Mouse (Mus musculus): ENCODE measurements at regions not wholly inside any gene's neighbourhood (a gene's known extent, or its start where the extent isn't known, plus 50 kb on each side); places are given as distances from the start of the nearest gene placed in this dataset.
"Not testable (repeated sequence)": the region's sequence is repeated elsewhere in the genome, so short reads cannot be mapped to it uniquely, and the experiment has no call there.

DNA sequence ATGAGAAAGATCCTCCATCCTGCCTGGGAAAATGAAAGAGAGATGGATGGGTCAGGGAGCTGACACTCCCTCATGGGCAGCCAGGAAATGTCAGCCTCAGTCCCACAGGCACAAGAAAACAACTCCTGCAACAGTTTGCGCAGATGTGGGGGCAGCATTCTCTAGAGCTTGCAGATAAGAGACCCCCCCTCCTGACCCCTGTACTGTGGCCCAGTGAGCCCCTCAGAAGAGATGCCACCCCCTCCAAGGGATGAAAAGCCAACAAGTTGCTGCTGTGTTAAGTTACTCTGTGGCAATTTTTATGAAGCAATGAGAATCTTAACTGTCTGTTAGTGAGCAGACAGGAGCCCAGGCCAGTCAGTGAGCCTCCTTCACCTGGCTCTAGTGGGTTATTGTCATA is 406.5 kb downstream of the 1190002N15Rik start:
- no peak for DNase-seq (ENCODE audit: low spot score)

GRCm38 (mm10) chr9:94116961-94117360 is 420.9 kb downstream of the 1190002N15Rik start:
- no peak for DNase-seq (ENCODE audit: low spot score)

DNA sequence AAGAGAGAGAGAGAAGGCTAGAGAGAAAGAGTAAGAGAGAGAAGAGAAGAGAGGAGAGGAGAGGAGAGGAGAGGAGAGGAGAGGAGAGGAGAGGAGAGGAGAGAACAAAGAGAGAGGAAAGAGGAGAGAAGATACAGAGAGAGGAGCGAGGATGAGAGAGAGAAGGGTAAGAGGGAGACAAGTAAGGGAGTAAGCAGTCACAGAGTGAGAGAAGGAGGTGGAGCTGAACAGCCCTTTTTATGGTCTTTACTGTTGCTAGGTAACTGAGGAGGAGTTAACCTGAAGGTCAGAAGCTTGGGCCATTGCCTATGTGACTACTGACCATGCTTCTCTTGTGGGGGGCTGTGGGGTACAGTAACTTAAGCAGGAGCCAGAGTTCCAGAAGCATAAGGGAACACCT is 430.2 kb downstream of the 1190002N15Rik start:
- not testable (repeated sequence) for DNase-seq (ENCODE audit: low spot score)

GRCm38 (mm10) chr9:94104669-94105068 is 433.2 kb downstream of the 1190002N15Rik start:
- no peak for DNase-seq (ENCODE audit: low spot score)

DNA sequence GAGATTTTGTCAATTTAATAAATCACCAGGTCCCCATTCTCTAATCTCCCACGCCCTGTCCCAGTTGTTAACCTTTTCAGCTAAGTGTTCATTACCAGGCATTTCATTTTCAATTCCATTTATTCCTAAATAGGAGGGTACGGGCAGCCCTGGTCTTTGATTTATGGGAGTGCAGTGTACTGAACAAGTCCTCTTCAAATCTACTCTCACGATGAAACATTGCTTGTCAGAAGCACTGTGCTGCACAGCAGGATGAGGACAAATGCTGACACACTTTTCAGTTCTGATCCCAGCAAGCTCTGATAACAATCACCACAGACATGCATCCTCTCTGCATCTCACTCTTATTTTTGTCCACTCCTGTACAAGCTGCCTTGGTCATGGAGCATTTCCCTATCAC is 435.9 kb downstream of the 1190002N15Rik start:
- no peak for DNase-seq (ENCODE audit: low spot score)

GRCm38 (mm10) chr9:94094800-94095199 is 443.1 kb downstream of the 1190002N15Rik start:
- no peak for DNase-seq (ENCODE audit: low spot score)

GRCm38 (mm10) chr9:94091658-94092225 is 446.1 kb downstream of the 1190002N15Rik start:
- DNase-seq (ENCODE audit: low spot score): no peak

- DNase-seq (ENCODE audit: low spot score): no peak
Measured at GRCm38 (mm10) chr9:94089759-94090158, 448.1 kb downstream of the 1190002N15Rik start.

DNA sequence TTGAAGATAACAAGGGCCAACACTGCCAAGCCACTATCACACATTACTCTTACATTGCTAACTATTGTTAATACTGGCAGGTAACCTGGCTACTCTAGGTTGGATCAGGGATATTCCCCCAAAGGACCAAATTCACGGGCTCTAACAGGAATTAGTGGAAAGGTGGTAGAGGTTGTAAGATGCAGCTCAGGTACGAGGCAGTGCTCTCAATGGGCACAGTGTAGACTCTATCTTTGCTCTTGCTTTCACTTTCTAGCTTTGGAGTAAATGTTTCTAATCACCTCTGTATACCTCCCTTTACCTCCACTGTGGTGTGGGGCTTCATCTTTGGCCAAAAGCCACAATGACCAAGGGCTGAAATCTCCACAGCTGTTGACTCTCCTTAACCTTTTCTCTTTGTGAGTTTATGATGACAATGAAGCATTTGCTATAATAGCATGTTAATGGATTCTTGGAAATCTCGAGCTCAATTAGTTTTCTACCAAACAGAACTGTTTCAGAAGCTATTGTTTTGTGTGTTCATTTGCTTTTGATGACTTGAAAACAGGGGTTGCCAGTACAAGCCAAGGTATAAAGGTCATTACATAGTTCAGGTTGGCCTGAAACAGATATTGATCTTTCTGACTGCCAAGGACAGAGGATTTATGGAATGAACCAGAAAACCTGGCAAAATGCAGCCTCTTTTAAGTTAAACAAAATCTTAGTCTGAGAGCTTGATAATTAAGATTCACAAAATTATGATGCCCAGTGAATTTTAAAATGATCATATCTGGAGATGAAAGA is 454.1 kb downstream of the 1190002N15Rik start:
- no peak for DNase-seq (ENCODE audit: low spot score)

- no peak for DNase-seq (ENCODE audit: low spot score)
Measured at GRCm38 (mm10) chr9:94074904-94075303, 463.0 kb downstream of the 1190002N15Rik start.

DNA sequence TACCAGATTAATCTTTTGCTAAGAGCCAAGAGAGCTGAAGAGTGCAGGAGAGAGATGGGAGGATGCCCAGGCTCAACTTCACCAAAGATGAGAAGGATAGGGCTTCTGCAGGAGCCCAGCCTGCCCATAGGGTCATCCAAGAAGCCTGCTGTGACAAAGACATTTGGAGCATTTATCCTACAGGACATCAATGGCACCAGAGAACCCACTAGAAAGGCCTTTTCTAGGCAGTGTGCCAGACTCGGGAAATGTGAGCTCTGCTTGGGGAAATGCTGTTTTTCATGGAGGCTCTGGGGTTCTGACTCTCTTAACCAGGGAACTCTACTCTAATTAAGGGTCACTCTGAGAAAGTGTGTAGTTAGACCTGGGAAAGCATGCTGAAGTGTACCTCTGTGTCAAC is 470.8 kb downstream of the 1190002N15Rik start:
- no peak for DNase-seq (ENCODE audit: low spot score)

- no peak for DNase-seq (ENCODE audit: low spot score)
Measured at GRCm38 (mm10) chr9:94053229-94053628, 484.7 kb downstream of the 1190002N15Rik start.

DNA sequence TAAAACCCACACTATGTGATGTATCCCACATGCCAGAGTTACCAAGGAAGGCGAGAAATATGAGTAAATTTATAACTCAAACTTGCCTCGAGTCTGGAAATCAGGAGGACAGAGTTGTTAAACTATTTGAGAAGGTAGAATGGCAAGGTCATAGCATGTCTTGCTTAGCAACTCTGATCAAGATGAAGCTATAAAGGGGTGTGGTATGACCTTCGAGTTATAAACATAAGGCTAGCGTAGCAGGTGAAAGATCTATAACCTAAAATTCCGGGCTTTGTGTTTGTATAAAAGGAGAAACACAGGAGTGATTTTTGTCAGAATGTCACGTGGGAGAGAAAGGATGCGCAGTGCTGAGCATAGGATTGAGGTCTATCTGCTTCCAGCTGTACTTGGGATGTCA is 490.0 kb downstream of the 1190002N15Rik start:
- no peak for DNase-seq (ENCODE audit: low spot score)

GRCm38 (mm10) chr9:94045462-94046126 is 492.3 kb downstream of the 1190002N15Rik start:
- DNase-seq (ENCODE audit: low spot score): no peak

DNA sequence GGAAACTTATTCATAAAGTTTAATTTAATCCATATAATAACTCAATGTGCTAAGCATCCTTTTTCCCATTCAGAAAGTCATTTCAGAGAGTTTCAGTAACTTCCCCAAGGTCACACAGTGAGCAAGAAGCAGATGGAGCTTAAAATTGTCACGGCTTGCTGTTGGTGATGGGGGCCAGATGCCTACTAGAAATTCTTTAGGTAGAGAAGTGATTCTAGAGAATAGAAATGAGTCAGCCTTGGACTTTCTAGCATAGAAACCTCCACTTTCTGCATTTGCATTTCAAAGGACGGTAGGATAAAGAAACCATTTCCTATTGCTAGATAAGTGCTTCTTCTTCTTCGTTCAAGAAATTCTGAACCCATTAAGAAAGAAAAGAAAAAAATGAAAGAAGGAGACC is 514.1 kb downstream of the 1190002N15Rik start:
- no peak for DNase-seq (ENCODE audit: low spot score)

- DNase-seq (ENCODE audit: low spot score): no peak
Measured at GRCm38 (mm10) chr9:94021293-94021903, 516.5 kb downstream of the 1190002N15Rik start.

- DNase-seq (ENCODE audit: low spot score): no peak
Measured at GRCm38 (mm10) chr9:94016747-94017487, 521.0 kb downstream of the 1190002N15Rik start.

GRCm38 (mm10) chr9:93992216-93992615 is 545.7 kb downstream of the 1190002N15Rik start:
- no peak for DNase-seq (ENCODE audit: low spot score)

DNA sequence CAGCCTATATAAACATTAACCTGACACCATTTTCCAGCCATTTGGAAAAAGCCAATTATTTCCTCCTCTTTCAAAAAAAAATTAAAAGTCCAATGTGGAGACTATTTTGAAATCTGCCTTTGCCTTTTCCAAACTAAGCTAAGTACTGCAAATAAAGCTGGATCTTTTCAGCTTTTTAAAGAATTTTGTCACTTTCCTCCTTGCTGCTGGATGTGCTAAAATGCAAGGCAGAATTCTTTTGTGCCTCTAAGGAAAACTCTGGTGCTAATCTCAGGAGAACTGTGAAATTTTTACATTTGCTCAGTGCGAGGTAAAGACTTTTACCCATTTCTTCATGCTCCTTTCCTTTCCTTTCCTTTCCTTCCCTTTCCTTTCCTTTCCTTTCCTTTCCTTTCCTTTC is 546.7 kb downstream of the 1190002N15Rik start:
- no peak for DNase-seq (ENCODE audit: low spot score)

- no peak for DNase-seq (ENCODE audit: low spot score)
Measured at GRCm38 (mm10) chr9:93981136-93981535, 556.7 kb downstream of the 1190002N15Rik start.

- DNase-seq (ENCODE audit: low spot score): no peak
Measured at GRCm38 (mm10) chr9:93969691-93970284, 568.1 kb downstream of the 1190002N15Rik start.

GRCm38 (mm10) chr9:93969118-93969517 is 568.8 kb downstream of the 1190002N15Rik start:
- DNase-seq (ENCODE audit: low spot score): no peak

Measured in c-Kit-positive CD71-positive TER-119-positive erythroid progenitor cells, embryonic 14.5 days (primary cell).